Mouse (Mus musculus): Measurements from ENCODE around the gene Plcg1. TPM values are rescaled to one million over a fixed set of nuclear protein-coding genes. Genes with fewer than 3 reads are reported as not detected.
A peak's percentile ranks its signal among the peaks of the same experiment; 100 is the strongest.

The Plcg1 gene
- polyA plus RNA-seq, 1 experiment from 2014 or later: 50.4 TPM

DNA sequence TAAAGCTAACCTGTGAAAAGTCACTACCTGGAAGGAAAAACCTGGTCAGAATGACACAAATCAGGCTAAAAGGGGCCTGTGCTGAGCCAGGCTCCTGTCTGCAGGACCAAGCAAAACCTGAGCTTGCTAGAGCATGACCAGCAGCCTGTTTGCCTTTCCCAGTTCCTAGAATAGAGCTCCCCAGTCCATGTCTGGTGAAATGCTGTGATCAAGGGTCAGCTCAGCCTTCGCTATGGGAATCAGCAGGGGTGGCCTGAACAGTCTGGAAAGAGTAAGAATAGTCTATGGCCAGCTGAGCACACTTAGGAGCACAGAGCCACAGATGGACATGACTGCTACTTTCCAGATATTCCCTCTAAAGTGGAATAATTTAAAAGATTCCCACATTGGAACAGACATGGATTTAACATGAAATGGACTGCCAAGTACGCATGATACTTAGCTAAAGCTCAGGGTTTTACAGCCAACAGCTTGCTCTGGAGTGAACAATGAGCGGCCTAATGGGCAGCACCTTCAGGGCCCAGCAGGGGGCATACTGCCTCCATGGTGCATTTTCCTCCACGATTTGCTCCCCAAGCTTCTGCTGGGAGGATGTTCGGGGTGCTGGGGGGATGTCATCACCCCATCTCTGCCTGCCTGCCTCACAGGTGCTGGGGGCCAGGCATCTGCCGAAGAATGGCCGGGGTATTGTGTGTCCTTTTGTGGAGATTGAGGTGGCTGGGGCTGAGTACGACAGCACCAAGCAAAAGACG lies 29.5 kb downstream of the Plcg1 start:
- peaks cover 96% of the 10 kb centered on the region for H3K36me3 ChIP-seq (ENCODE audit: control insufficient read depth, insufficient read depth, low read length)
- no peaks in the 10 kb centered on the region for H3K27me3 ChIP-seq (replicated peaks; ENCODE audit: control insufficient read depth, insufficient read depth, low read length)
- H3K27ac ChIP-seq (replicated peaks; ENCODE audit: low read depth, low read length): no peak overlapping the region
- H3K9ac ChIP-seq (ENCODE audit: low read depth, low read length): no peak overlapping the region
- no peak overlapping the region for H3K4me3 ChIP-seq (ENCODE audit: low read depth, low read length)
- DNase-seq (ENCODE audit: low spot score) (no peak), ATAC-seq (ENCODE audit: low read depth) (no peak)
- no peak overlapping the region for H3K4me2 ChIP-seq (ENCODE audit: low read depth, low read length)
- no peaks in the 10 kb centered on the region for H3K4me1 ChIP-seq (ENCODE audit: control insufficient read depth, insufficient read depth, low read length)
- H3K9me3 ChIP-seq (ENCODE audit: control insufficient read depth, low read length): no peaks in the 10 kb centered on the region
- 92% methylated on average over 9 of the region's 9 CpGs for WGBS

DNA sequence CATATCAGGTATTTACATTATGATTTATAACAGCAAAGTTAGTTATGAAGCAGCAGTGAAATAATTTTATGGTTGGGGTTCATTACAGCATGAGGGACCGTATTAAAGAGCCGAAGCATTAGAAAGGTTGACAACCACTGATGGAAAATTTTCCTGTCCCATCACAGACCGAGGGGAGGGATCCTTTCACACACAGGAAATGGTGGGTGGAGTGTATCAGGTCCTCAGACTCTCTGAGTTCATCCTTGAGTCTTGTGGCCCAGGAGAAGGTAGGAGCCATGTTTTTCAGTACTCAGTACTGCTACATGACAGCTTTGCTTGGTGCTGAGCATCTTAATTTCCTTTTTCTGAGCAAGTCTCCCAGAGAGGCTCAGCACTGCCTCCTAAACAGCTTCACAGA lies 32.7 kb downstream of the Plcg1 start:
- DNase-seq (ENCODE audit: low spot score): no peak
- Histone ChIP-seq H3K27me3 (replicated peaks; ENCODE audit: control insufficient read depth, insufficient read depth, low read length) (no peaks in the 10 kb centered on the region), H3K4me2 (ENCODE audit: low read depth, low read length) (no peak overlapping the region), H3K27ac (replicated peaks; ENCODE audit: low read depth, low read length) (no peak overlapping the region), H3K4me1 (ENCODE audit: control insufficient read depth, insufficient read depth, low read length) (no peaks in the 10 kb centered on the region), H3K36me3 (ENCODE audit: control insufficient read depth, insufficient read depth, low read length) (peaks cover 86% of the 10 kb centered on the region), H3K9me3 (ENCODE audit: control insufficient read depth, low read length) (no peaks in the 10 kb centered on the region), H3K9ac (ENCODE audit: low read depth, low read length) (no peak overlapping the region), H3K4me3 (ENCODE audit: low read depth, low read length) (no peak overlapping the region)
- WGBS: 74% methylated on average over 3 of the region's 3 CpGs
- no peak for ATAC-seq (ENCODE audit: low read depth)

DNA sequence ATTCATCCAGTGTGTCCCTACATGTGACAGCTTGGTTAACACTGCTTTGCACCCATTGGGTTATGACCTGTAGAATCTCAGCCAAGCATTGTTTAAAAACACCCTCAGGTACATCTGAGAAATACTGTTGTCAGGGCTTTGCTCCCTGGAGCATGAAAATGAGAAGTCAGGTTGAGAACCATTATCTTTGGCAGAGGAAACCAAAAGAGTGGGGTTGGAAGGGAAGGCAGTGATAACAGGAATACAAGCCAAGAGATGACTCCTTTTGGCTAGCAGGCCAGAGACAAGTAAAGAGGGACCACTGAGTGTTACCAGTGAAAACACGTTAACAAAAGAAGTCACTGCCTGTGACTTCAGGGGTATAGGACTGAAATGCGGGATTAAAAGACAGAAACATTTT lies 33.3 kb downstream of the Plcg1 start:
- WGBS: 79% methylated on average over 2 of the region's 2 CpGs
- Histone ChIP-seq H3K36me3 (ENCODE audit: control insufficient read depth, insufficient read depth, low read length) (peaks cover 83% of the 10 kb centered on the region), H3K9ac (ENCODE audit: low read depth, low read length) (no peak overlapping the region)

DNA sequence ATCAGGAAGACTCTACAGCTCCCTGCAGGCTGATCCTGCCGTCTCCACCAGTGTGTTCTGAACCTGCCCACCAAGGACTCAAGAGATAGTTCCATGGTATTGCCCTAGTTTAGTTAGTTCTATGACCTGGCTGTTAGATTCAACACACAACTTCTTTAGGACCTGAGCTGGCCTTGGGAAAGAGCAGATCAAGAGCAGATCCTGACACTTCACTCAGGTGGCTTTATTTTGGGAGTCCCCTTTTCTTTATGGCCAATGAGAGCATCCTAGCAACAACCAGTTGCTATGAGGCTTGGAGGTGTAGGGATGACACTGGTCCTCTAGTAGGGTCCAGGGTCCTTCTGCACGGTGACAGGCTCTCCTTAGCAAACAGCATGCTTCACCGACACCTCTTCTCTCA lies 34.0 kb downstream of the Plcg1 start:
- no peak overlapping the region for H3K4me3 ChIP-seq (ENCODE audit: low read depth, low read length)
- no peak overlapping the region for H3K27ac ChIP-seq (replicated peaks; ENCODE audit: low read depth, low read length)
- no peak overlapping the region for H3K9ac ChIP-seq (ENCODE audit: low read depth, low read length)
- H3K4me1 ChIP-seq (ENCODE audit: control insufficient read depth, insufficient read depth, low read length): no peaks in the 10 kb centered on the region
- no peak overlapping the region for H3K4me2 ChIP-seq (ENCODE audit: low read depth, low read length)
- DNase-seq (ENCODE audit: low spot score) (no peak), ATAC-seq (ENCODE audit: low read depth) (no peak)
- 80% methylated on average over 3 of the region's 3 CpGs for WGBS
- H3K36me3 ChIP-seq (ENCODE audit: control insufficient read depth, insufficient read depth, low read length): peaks cover 76% of the 10 kb centered on the region
- no peaks in the 10 kb centered on the region for H3K9me3 ChIP-seq (ENCODE audit: control insufficient read depth, low read length)
- H3K27me3 ChIP-seq (replicated peaks; ENCODE audit: control insufficient read depth, insufficient read depth, low read length): no peaks in the 10 kb centered on the region

More for the DNA sequence above, 33.3 kb downstream of the Plcg1 start:
- Histone ChIP-seq H3K4me2 (ENCODE audit: low read depth, low read length) (no peak overlapping the region), H3K9me3 (ENCODE audit: control insufficient read depth, low read length) (no peaks in the 10 kb centered on the region), H3K4me1 (ENCODE audit: control insufficient read depth, insufficient read depth, low read length) (no peaks in the 10 kb centered on the region), H3K4me3 (ENCODE audit: low read depth, low read length) (no peak overlapping the region), H3K27me3 (replicated peaks; ENCODE audit: control insufficient read depth, insufficient read depth, low read length) (no peaks in the 10 kb centered on the region), H3K27ac (replicated peaks; ENCODE audit: low read depth, low read length) (no peak overlapping the region)
- DNase-seq (ENCODE audit: low spot score) (no peak), ATAC-seq (ENCODE audit: low read depth) (no peak)

DNA sequence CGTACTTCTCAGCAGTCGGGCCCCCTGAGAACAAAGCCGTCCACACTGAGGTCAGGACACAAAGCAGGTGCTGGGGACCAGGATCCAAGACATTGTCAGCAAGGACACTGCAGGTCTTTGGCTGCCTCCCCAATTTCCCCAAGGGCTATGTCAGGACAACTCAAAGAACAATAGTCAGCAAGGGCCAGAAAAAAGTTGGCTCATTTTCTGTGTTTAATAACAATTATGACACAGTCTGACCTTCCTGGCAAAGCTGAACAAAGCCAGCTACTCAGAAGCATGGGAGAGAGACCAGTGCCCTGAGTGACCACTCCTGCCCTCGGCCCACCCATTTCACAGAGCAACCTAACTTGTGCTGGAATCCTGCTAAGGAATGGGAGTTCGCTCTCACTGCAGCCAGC lies 35.3 kb downstream of the Plcg1 start:
- H3K4me2 ChIP-seq (ENCODE audit: low read depth, low read length): no peak overlapping the region
- ATAC-seq (ENCODE audit: low read depth) (0 out of 2 replicates have a peak, but pooled peaks have one; percentile 27), DNase-seq (ENCODE audit: low spot score) (no peak)
- WGBS: 73% methylated on average over 5 of the region's 5 CpGs
- peaks cover 70% of the 10 kb centered on the region for H3K36me3 ChIP-seq (ENCODE audit: control insufficient read depth, insufficient read depth, low read length)
- no peaks in the 10 kb centered on the region for H3K4me1 ChIP-seq (ENCODE audit: control insufficient read depth, insufficient read depth, low read length)
- H3K27me3 ChIP-seq (replicated peaks; ENCODE audit: control insufficient read depth, insufficient read depth, low read length): no peaks in the 10 kb centered on the region
- H3K4me3 ChIP-seq (ENCODE audit: low read depth, low read length): no peak overlapping the region
- H3K9me3 ChIP-seq (ENCODE audit: control insufficient read depth, low read length): no peaks in the 10 kb centered on the region
- no peak overlapping the region for H3K9ac ChIP-seq (ENCODE audit: low read depth, low read length)
- no peak overlapping the region for H3K27ac ChIP-seq (replicated peaks; ENCODE audit: low read depth, low read length)

DNA sequence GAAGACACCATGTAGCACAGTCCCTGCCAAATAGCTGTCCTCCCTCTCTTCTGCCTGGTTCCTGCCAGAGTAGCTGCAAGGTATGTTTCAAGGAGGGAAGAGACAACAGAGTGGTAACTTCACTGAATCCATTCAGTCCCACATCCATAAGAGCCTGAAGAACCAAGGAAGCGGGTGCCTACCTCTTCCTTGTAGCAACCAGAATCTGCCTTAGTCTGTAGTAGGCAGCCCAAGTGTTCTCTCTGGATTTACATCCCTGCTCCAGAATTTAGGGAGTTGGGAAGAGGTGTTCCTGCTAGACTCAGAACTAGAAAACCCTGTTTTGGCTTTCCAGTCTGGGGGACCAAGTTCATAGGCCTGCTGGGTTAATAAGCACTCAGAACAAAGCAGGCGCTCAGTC lies 36.1 kb downstream of the Plcg1 start:
- H3K27me3 ChIP-seq (replicated peaks; ENCODE audit: control insufficient read depth, insufficient read depth, low read length): no peaks in the 10 kb centered on the region
- H3K9me3 ChIP-seq (ENCODE audit: control insufficient read depth, low read length): no peaks in the 10 kb centered on the region
- H3K4me1 ChIP-seq (ENCODE audit: control insufficient read depth, insufficient read depth, low read length): no peaks in the 10 kb centered on the region
- WGBS: 89% methylated on average over 2 of the region's 2 CpGs
- no peak overlapping the region for H3K4me2 ChIP-seq (ENCODE audit: low read depth, low read length)
- ATAC-seq (ENCODE audit: low read depth) (no peak), DNase-seq (ENCODE audit: low spot score) (no peak)
- H3K9ac ChIP-seq (ENCODE audit: low read depth, low read length): no peak overlapping the region
- H3K27ac ChIP-seq (replicated peaks; ENCODE audit: low read depth, low read length): no peak overlapping the region
- no peak overlapping the region for H3K4me3 ChIP-seq (ENCODE audit: low read depth, low read length)
- H3K36me3 ChIP-seq (ENCODE audit: control insufficient read depth, insufficient read depth, low read length): peaks cover 63% of the 10 kb centered on the region

DNA sequence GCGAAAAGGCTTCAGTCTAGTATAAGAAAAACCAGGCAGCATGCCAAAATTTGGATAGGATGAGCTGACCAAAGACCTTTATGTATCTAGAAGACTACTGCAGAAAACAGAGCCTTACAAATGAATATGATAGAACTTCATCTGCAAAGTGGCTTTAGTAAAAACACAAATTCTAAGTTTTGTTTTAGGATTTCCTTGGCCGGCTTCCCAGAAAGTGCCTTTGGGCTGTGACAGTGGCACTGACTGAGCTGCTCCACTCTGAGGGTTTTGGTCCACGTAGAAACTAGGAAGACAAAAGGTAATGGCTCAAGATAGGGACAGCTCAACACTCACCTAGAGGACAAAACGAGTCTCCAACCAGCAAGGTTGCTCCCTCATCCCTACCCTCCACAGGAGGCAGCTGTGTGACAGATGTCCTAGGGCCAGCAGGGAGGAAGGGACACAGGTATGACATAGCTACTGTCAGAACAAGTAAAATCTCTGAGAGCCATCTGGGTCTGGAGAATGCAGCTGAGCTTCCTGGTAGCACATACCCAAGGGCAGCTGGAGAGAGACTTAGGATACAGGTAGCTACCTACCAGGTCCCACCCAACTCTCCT lies 37.1 kb downstream of the Plcg1 start:
- H3K27me3 ChIP-seq (replicated peaks; ENCODE audit: control insufficient read depth, insufficient read depth, low read length): no peaks in the 10 kb centered on the region
- DNase-seq (ENCODE audit: low spot score): no peak
- H3K36me3 ChIP-seq (ENCODE audit: control insufficient read depth, insufficient read depth, low read length): peaks cover 53% of the 10 kb centered on the region
- no peak for ATAC-seq (ENCODE audit: low read depth)
- H3K4me3 ChIP-seq (ENCODE audit: low read depth, low read length): no peak overlapping the region
- WGBS: 78% methylated on average over 4 of the region's 4 CpGs
- H3K4me2 ChIP-seq (ENCODE audit: low read depth, low read length): no peak overlapping the region
- no peaks in the 10 kb centered on the region for H3K9me3 ChIP-seq (ENCODE audit: control insufficient read depth, low read length)
- no peak overlapping the region for H3K9ac ChIP-seq (ENCODE audit: low read depth, low read length)
- H3K27ac ChIP-seq (replicated peaks; ENCODE audit: low read depth, low read length): no peak overlapping the region
- no peaks in the 10 kb centered on the region for H3K4me1 ChIP-seq (ENCODE audit: control insufficient read depth, insufficient read depth, low read length)

DNA sequence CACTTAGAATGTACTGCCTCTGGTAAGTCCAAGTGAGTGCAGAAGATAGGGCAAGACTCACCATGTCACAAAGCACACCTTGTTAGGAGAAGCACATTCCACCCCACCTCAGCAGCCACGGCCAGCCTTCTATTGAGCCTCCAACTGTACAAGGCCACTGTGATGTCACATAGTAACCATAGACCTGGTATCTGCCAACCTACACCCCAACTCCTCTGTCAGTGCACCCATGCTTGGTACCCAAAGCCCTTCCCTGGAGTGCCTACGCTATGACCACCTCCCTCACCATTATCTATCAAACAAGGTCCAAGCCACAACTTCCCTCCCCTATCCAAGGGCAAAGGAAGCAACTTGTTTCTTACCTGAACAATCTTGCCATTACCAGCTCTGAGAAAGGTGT lies 37.9 kb downstream of the Plcg1 start:
- Histone ChIP-seq H3K4me3 (ENCODE audit: low read depth, low read length) (no peak overlapping the region), H3K27me3 (replicated peaks; ENCODE audit: control insufficient read depth, insufficient read depth, low read length) (no peaks in the 10 kb centered on the region), H3K4me1 (ENCODE audit: control insufficient read depth, insufficient read depth, low read length) (no peaks in the 10 kb centered on the region), H3K9ac (ENCODE audit: low read depth, low read length) (no peak overlapping the region), H3K4me2 (ENCODE audit: low read depth, low read length) (no peak overlapping the region), H3K27ac (replicated peaks; ENCODE audit: low read depth, low read length) (no peak overlapping the region), H3K36me3 (ENCODE audit: control insufficient read depth, insufficient read depth, low read length) (peaks cover 45% of the 10 kb centered on the region; the same call in 1 of the 2 replicates), H3K9me3 (ENCODE audit: control insufficient read depth, low read length) (no peaks in the 10 kb centered on the region)
- 92% methylated on average over 2 of the region's 2 CpGs for WGBS
- DNase-seq (ENCODE audit: low spot score): no peak
- no peak for ATAC-seq (ENCODE audit: low read depth)

DNA sequence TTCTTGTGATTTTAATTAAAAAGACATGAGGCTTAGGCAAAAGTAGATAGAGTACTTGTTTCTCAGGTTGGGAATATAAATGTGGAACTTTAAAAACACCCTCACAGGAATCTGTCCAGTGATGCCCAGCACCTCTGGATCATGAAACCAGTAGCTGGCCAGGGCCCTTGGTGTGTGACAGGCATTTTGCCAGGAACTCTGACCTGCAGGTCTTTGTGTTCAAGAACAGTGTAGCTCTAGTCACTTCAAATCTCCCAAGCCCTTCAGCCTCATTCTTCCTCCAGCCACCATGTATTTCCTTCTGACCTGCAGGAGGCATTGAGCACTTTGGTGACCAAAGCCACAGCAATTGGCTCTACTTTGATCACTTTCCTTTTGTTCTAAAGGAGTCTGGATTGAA lies 39.3 kb downstream of the Plcg1 start:
- Histone ChIP-seq H3K27me3 (replicated peaks; ENCODE audit: control insufficient read depth, insufficient read depth, low read length) (no peaks in the 10 kb centered on the region), H3K27ac (replicated peaks; ENCODE audit: low read depth, low read length) (no peak overlapping the region), H3K9ac (ENCODE audit: low read depth, low read length) (no peak overlapping the region), H3K4me1 (ENCODE audit: control insufficient read depth, insufficient read depth, low read length) (no peaks in the 10 kb centered on the region), H3K4me2 (ENCODE audit: low read depth, low read length) (no peak overlapping the region), H3K4me3 (ENCODE audit: low read depth, low read length) (no peak overlapping the region), H3K9me3 (ENCODE audit: control insufficient read depth, low read length) (no peaks in the 10 kb centered on the region), H3K36me3 (ENCODE audit: control insufficient read depth, insufficient read depth, low read length) (peaks cover 37% of the 10 kb centered on the region)
- DNase-seq (ENCODE audit: low spot score): no peak
- no peak for ATAC-seq (ENCODE audit: low read depth)

Data from embryonic facial prominence, embryonic 14.5 days (tissue).